Mouse (Mus musculus): ENCODE results near the gene Il17rb. TPM values are rescaled to one million over a fixed set of nuclear protein-coding genes. Genes with fewer than 3 reads are reported as not detected.

The Il17rb gene
- 1.0 and 1.1 TPM in 2 replicates for polyA plus RNA-seq (2014; fragmentation: Nextera tagmentation; extraction: Ambion mirVana)

GRCm38 (mm10) chr14:30008733-30009575 is at the start of gene Il17rb, which contains the start of gene Chdh:
Gene Il17rb (minus strand): TSS chr14:30008896.
Gene Chdh (plus strand): TSS chr14:30009023.
- Histone ChIP-seq H3K4me2 (peak within 1 kb of the TSS; percentile 74), H3K9me3 (ENCODE audit: control insufficient read depth, low read length) (no peaks in the 10 kb centered on the region), H3K9ac (ENCODE audit: low read depth, low read length) (no peak within 1 kb of the TSS), H3K36me3 (ENCODE audit: control insufficient read depth, insufficient read depth, low read length) (no peaks in the 10 kb centered on the region), H3K4me3 (ENCODE audit: low read depth, low read length) (peak within 1 kb of the TSS; percentile 50), H3K27me3 (replicated peaks; ENCODE audit: control insufficient read depth, insufficient read depth, low read length) (peaks cover 25% of the 10 kb centered on the region), H3K27ac (ENCODE audit: low read depth, low read length) (no peak within 1 kb of the TSS), H3K4me1 (replicated peaks; ENCODE audit: control insufficient read depth, insufficient read depth, low read length) (no peaks in the 10 kb centered on the region; the same call in 1 of the 2 replicates)
- DNase-seq (ENCODE audit: low spot score) (peak; percentile 49), ATAC-seq (replicated peaks; ENCODE audit: low FRiP score) (peak; percentile 54; the same call in 1 of the 2 replicates)
- WGBS: 8% methylated on average over 54 of the region's 54 CpGs

GRCm38 (mm10) chr14:30056031-30056766 is 47.5 kb upstream of the Il17rb start:
- no peaks in the 10 kb centered on the region for H3K36me3 ChIP-seq (ENCODE audit: control insufficient read depth, insufficient read depth, low read length)
- H3K4me1 ChIP-seq (replicated peaks; ENCODE audit: control insufficient read depth, insufficient read depth, low read length): no peaks in the 10 kb centered on the region
- no peaks in the 10 kb centered on the region for H3K9me3 ChIP-seq (ENCODE audit: control insufficient read depth, low read length)
- H3K27ac ChIP-seq (ENCODE audit: low read depth, low read length): no peak overlapping the region
- H3K27me3 ChIP-seq (replicated peaks; ENCODE audit: control insufficient read depth, insufficient read depth, low read length): no peaks in the 10 kb centered on the region
- DNase-seq (ENCODE audit: low spot score) (no peak), ATAC-seq (replicated peaks; ENCODE audit: low FRiP score) (no peak)
- H3K4me3 ChIP-seq (ENCODE audit: low read depth, low read length): no peak overlapping the region
- 78% methylated on average over 13 of the region's 13 CpGs for WGBS
- H3K9ac ChIP-seq (ENCODE audit: low read depth, low read length): no peak overlapping the region
- no peak overlapping the region for H3K4me2 ChIP-seq

- Histone ChIP-seq H3K27ac (ENCODE audit: low read depth, low read length) (no peak overlapping the region), H3K4me3 (ENCODE audit: low read depth, low read length) (no peak overlapping the region), H3K36me3 (ENCODE audit: control insufficient read depth, insufficient read depth, low read length) (no peaks in the 10 kb centered on the region), H3K9me3 (ENCODE audit: control insufficient read depth, low read length) (no peaks in the 10 kb centered on the region), H3K4me2 (no peak overlapping the region), H3K27me3 (replicated peaks; ENCODE audit: control insufficient read depth, insufficient read depth, low read length) (no peaks in the 10 kb centered on the region), H3K4me1 (replicated peaks; ENCODE audit: control insufficient read depth, insufficient read depth, low read length) (no peaks in the 10 kb centered on the region), H3K9ac (ENCODE audit: low read depth, low read length) (no peak overlapping the region)
- whole genome bisulfite sequencing: 63% methylated on average over 7 of the region's 7 CpGs
- ATAC-seq (replicated peaks; ENCODE audit: low FRiP score): no peak
- no peak for DNase-seq (ENCODE audit: low spot score)
Observed at GRCm38 (mm10) chr14:30054922-30055321, 46.2 kb upstream of the Il17rb start.

GRCm38 (mm10) chr14:30050280-30050679 is 41.6 kb upstream of the Il17rb start:
- H3K4me3 ChIP-seq (ENCODE audit: low read depth, low read length): no peak overlapping the region
- WGBS: 87% methylated on average over 8 of the region's 8 CpGs
- H3K4me1 ChIP-seq (replicated peaks; ENCODE audit: control insufficient read depth, insufficient read depth, low read length): no peaks in the 10 kb centered on the region
- no peak overlapping the region for H3K27ac ChIP-seq (ENCODE audit: low read depth, low read length)
- no peak for DNase-seq (ENCODE audit: low spot score)
- no peak for ATAC-seq (replicated peaks; ENCODE audit: low FRiP score)
- H3K9ac ChIP-seq (ENCODE audit: low read depth, low read length): no peak overlapping the region
- no peaks in the 10 kb centered on the region for H3K36me3 ChIP-seq (ENCODE audit: control insufficient read depth, insufficient read depth, low read length)
- H3K27me3 ChIP-seq (replicated peaks; ENCODE audit: control insufficient read depth, insufficient read depth, low read length): no peaks in the 10 kb centered on the region
- no peaks in the 10 kb centered on the region for H3K9me3 ChIP-seq (ENCODE audit: control insufficient read depth, low read length)
- H3K4me2 ChIP-seq: no peak overlapping the region

- no peak for DNase-seq (ENCODE audit: low spot score)
Observed at GRCm38 (mm10) chr14:30048049-30048448, 39.4 kb upstream of the Il17rb start.

GRCm38 (mm10) chr14:30046976-30047375 is 38.3 kb upstream of the Il17rb start:
- ATAC-seq (replicated peaks; ENCODE audit: low FRiP score) (no peak), DNase-seq (ENCODE audit: low spot score) (no peak)
- Histone ChIP-seq H3K4me3 (ENCODE audit: low read depth, low read length) (no peak overlapping the region), H3K27ac (ENCODE audit: low read depth, low read length) (no peak overlapping the region), H3K9ac (ENCODE audit: low read depth, low read length) (no peak overlapping the region), H3K4me1 (replicated peaks; ENCODE audit: control insufficient read depth, insufficient read depth, low read length) (no peaks in the 10 kb centered on the region), H3K36me3 (ENCODE audit: control insufficient read depth, insufficient read depth, low read length) (no peaks in the 10 kb centered on the region), H3K27me3 (replicated peaks; ENCODE audit: control insufficient read depth, insufficient read depth, low read length) (no peaks in the 10 kb centered on the region), H3K4me2 (no peak overlapping the region), H3K9me3 (ENCODE audit: control insufficient read depth, low read length) (no peaks in the 10 kb centered on the region)
- 87% methylated on average over 4 of the region's 4 CpGs for WGBS

More at GRCm38 (mm10) chr14:30048049-30048448, 39.4 kb upstream of the Il17rb start:
- 85% methylated on average over 3 of the region's 3 CpGs for WGBS
- H3K4me3 ChIP-seq (ENCODE audit: low read depth, low read length): no peak overlapping the region
- no peaks in the 10 kb centered on the region for H3K36me3 ChIP-seq (ENCODE audit: control insufficient read depth, insufficient read depth, low read length)
- no peak for ATAC-seq (replicated peaks; ENCODE audit: low FRiP score)
- H3K27ac ChIP-seq (ENCODE audit: low read depth, low read length): no peak overlapping the region
- H3K4me1 ChIP-seq (replicated peaks; ENCODE audit: control insufficient read depth, insufficient read depth, low read length): no peaks in the 10 kb centered on the region
- H3K27me3 ChIP-seq (replicated peaks; ENCODE audit: control insufficient read depth, insufficient read depth, low read length): no peaks in the 10 kb centered on the region
- no peaks in the 10 kb centered on the region for H3K9me3 ChIP-seq (ENCODE audit: control insufficient read depth, low read length)
- H3K4me2 ChIP-seq: no peak overlapping the region
- no peak overlapping the region for H3K9ac ChIP-seq (ENCODE audit: low read depth, low read length)

- no peak for DNase-seq (ENCODE audit: low spot score)
- no peak overlapping the region for H3K4me2 ChIP-seq
Observed at GRCm38 (mm10) chr14:30045704-30046220, 37.1 kb upstream of the Il17rb start.

GRCm38 (mm10) chr14:30045239-30045638 is 36.5 kb upstream of the Il17rb start:
- H3K4me3 ChIP-seq (ENCODE audit: low read depth, low read length): no peak overlapping the region
- no peak overlapping the region for H3K27ac ChIP-seq (ENCODE audit: low read depth, low read length)
- no peaks in the 10 kb centered on the region for H3K4me1 ChIP-seq (replicated peaks; ENCODE audit: control insufficient read depth, insufficient read depth, low read length)
- H3K9ac ChIP-seq (ENCODE audit: low read depth, low read length): no peak overlapping the region
- no peak overlapping the region for H3K4me2 ChIP-seq
- ATAC-seq (replicated peaks; ENCODE audit: low FRiP score) (no peak), DNase-seq (ENCODE audit: low spot score) (no peak)
- H3K27me3 ChIP-seq (replicated peaks; ENCODE audit: control insufficient read depth, insufficient read depth, low read length): no peaks in the 10 kb centered on the region
- H3K9me3 ChIP-seq (ENCODE audit: control insufficient read depth, low read length): no peaks in the 10 kb centered on the region
- H3K36me3 ChIP-seq (ENCODE audit: control insufficient read depth, insufficient read depth, low read length): no peaks in the 10 kb centered on the region
- WGBS: 85% methylated on average over 10 of the region's 10 CpGs

More at GRCm38 (mm10) chr14:30045704-30046220, 37.1 kb upstream of the Il17rb start:
- ATAC-seq (replicated peaks; ENCODE audit: low FRiP score): no peak
- 65% methylated on average over 8 of the region's 8 CpGs for WGBS
- no peaks in the 10 kb centered on the region for H3K9me3 ChIP-seq (ENCODE audit: control insufficient read depth, low read length)
- no peak overlapping the region for H3K4me3 ChIP-seq (ENCODE audit: low read depth, low read length)
- H3K36me3 ChIP-seq (ENCODE audit: control insufficient read depth, insufficient read depth, low read length): no peaks in the 10 kb centered on the region
- no peak overlapping the region for H3K9ac ChIP-seq (ENCODE audit: low read depth, low read length)
- no peak overlapping the region for H3K27ac ChIP-seq (ENCODE audit: low read depth, low read length)
- no peaks in the 10 kb centered on the region for H3K27me3 ChIP-seq (replicated peaks; ENCODE audit: control insufficient read depth, insufficient read depth, low read length)
- no peaks in the 10 kb centered on the region for H3K4me1 ChIP-seq (replicated peaks; ENCODE audit: control insufficient read depth, insufficient read depth, low read length)
